Mouse (Mus musculus) hindbrain, embryonic 16.5 days (tissue): ENCODE results near the gene Spryd4. TPM values are rescaled to one million over a fixed set of nuclear protein-coding genes. Genes with fewer than 3 reads are reported as not detected.
"Not testable (repeated sequence)": the region's sequence is repeated elsewhere in the genome, so short reads cannot be mapped to it uniquely, and the experiment has no call there.

Source experiments
- ATAC-seq: fragments of 200-750 bp; cut with Nextera tagmentation; 2 replicates; pipeline ENCODE4 v1.8.0; 2017; ENCODE audit warnings: moderate TSS enrichment, moderate library complexity
- H3K27ac ChIP-seq: fragments of 300-500 bp; sonication (generic); 2 replicates; pipeline ENCODE4 v1.5.1; 2014; ENCODE audit warnings: low read depth, mild to moderate bottlenecking, control low read depth, low read length, moderate library complexity
- H3K27me3 ChIP-seq: fragments of 300-500 bp; sonication (generic); replicated peaks from 2 replicates; pipeline ENCODE4 v1.6.1; 2014; ENCODE audit warnings: low read length; ENCODE audit not compliant: control insufficient read depth, insufficient read depth
- H3K36me3 ChIP-seq: fragments of 300-500 bp; sonication (generic); 2 replicates; pipeline ENCODE4 v1.6.1; 2014; ENCODE audit warnings: mild to moderate bottlenecking, low read length, moderate library complexity, mixed read lengths; ENCODE audit not compliant: control insufficient read depth, insufficient read depth
- H3K4me1 ChIP-seq: fragments of 300-500 bp; sonication (generic); 2 replicates; pipeline ENCODE4 v1.6.1; 2014; ENCODE audit warnings: low read depth, low read length; ENCODE audit not compliant: control insufficient read depth, insufficient read depth
- H3K4me2 ChIP-seq: fragments of 300-500 bp; sonication (generic); 2 replicates; pipeline ENCODE4 v1.6.1; 2014; ENCODE audit warnings: mild to moderate bottlenecking, low read length, control low read depth, moderate library complexity
- H3K4me3 ChIP-seq: fragments of 300-500 bp; sonication (generic); 2 replicates; pipeline ENCODE4 v1.5.1; 2014; ENCODE audit warnings: mild to moderate bottlenecking, low read length, control low read depth, moderate library complexity
- H3K9ac ChIP-seq: fragments of 300-500 bp; sonication (generic); 2 replicates; pipeline ENCODE4 v1.6.1; 2014; ENCODE audit warnings: low read depth, mild to moderate bottlenecking, control low read depth, low read length, moderate library complexity
- H3K9me3 ChIP-seq: fragments of 300-500 bp; sonication (generic); 2 replicates; pipeline ENCODE4 v1.6.1; 2014; ENCODE audit warnings: mild to moderate bottlenecking, low read length, moderate library complexity; ENCODE audit not compliant: control insufficient read depth
- WGBS: fragments of 180-500 bp; shearing (Covaris S2); extraction: QIAGEN DNeasy Blood & Tissue Kit; methylation state at CpG from one replicate; pipeline ENCODE4 v1.1.7; 2014; 5-methylcytosine and 5-hydroxymethylcytosine counted together
- polyA plus RNA-seq: library from polyadenylated mRNA; unstranded; fragments of >200 nt; fragmentation: Nextera tagmentation; extraction: Ambion mirVana; gene quantifications from 2 replicates; pipeline ENCODE4 v1.2.1, GENCODE M21; 2015

Gene Spryd4
- 23.6 and 25.5 TPM in 2 replicates for polyA plus RNA-seq

- Histone ChIP-seq H3K4me3 (peak within 1 kb of the TSS; percentile 63), H3K9me3 (no peaks in the 10 kb centered on the region), H3K27ac (peak within 1 kb of the TSS; percentile 76), H3K36me3 (0 out of 2 replicates have a peak, but pooled peaks cover 1% of the 10 kb centered on the region), H3K27me3 (no peaks in the 10 kb centered on the region), H3K4me2 (peak within 1 kb of the TSS; percentile 97), H3K9ac (peak within 1 kb of the TSS; percentile 65), H3K4me1 (peaks cover 13% of the 10 kb centered on the region)
- WGBS = under 1% methylated on average over 30 of the region's 30 CpGs
- ATAC-seq = peak; percentile 92
Observed at GRCm38 (mm10) chr10:128211390-128212108, at the start of gene Spryd4. Spryd4 (minus strand) TSS chr10:128211807.

DNA sequence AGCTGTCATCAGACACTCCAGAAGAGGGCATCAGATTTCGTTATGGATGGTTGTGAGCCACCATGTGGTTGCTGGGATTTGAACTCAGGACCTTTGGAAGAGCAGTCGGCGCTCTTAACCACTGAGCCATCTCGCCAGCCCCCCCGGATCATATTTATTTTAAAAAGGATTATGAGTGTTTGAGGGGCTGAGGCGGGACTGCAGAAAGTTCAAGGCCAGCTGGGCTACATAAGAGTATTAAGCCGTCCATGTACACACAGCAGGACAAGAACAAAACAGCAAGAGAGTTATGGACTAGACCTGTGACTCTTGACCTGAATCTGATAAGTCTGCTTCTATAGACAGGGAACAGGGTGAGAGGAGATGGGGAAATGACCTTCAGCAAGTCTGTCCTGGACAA is 48.8 kb upstream of the Spryd4 start:
- H3K4me2 ChIP-seq, H3K9me3 ChIP-seq, H3K9ac ChIP-seq, H3K36me3 ChIP-seq, H3K4me3 ChIP-seq, H3K4me1 ChIP-seq, H3K27ac ChIP-seq, H3K27me3 ChIP-seq, ATAC-seq: not testable (repeated sequence)
- 85% methylated on average over 7 of the region's 7 CpGs for WGBS

GRCm38 (mm10) chr10:128259946-128260345 is 48.3 kb upstream of the Spryd4 start:
- no peak for ATAC-seq
- Histone ChIP-seq H3K9me3 (no peaks in the 10 kb centered on the region), H3K4me2 (no peak overlapping the region), H3K9ac (no peak overlapping the region), H3K36me3 (no peaks in the 10 kb centered on the region), H3K27ac (no peak overlapping the region), H3K4me3 (no peak overlapping the region), H3K27me3 (no peaks in the 10 kb centered on the region), H3K4me1 (no peaks in the 10 kb centered on the region)
- 86% methylated on average over 5 of the region's 5 CpGs for WGBS

DNA sequence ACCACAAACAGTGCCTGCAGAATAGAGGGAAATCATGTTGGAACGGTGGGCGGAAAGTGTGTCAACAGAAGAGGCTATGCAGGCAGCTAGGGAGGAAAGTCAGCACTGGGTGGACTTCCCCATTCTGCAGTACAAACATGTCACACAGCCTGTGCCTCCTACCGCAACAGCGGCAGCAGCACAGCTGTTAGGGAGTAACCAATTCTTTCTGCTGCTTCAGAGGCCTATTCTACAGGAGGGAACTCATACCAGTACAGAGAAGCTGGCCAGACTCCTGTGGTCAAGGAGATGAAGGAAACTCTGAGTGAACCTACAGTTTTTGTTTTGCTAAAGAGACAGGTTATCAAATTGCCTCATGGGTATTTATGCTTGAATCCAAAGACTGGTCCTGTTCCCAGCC is 47.3 kb upstream of the Spryd4 start:
- Histone ChIP-seq H3K9ac (no peak overlapping the region), H3K27me3 (no peaks in the 10 kb centered on the region), H3K9me3 (no peaks in the 10 kb centered on the region), H3K4me2 (no peak overlapping the region), H3K36me3 (no peaks in the 10 kb centered on the region), H3K4me1 (no peaks in the 10 kb centered on the region), H3K27ac (no peak overlapping the region), H3K4me3 (no peak overlapping the region)
- 78% methylated on average over 4 of the region's 4 CpGs for WGBS
- no peak for ATAC-seq

DNA sequence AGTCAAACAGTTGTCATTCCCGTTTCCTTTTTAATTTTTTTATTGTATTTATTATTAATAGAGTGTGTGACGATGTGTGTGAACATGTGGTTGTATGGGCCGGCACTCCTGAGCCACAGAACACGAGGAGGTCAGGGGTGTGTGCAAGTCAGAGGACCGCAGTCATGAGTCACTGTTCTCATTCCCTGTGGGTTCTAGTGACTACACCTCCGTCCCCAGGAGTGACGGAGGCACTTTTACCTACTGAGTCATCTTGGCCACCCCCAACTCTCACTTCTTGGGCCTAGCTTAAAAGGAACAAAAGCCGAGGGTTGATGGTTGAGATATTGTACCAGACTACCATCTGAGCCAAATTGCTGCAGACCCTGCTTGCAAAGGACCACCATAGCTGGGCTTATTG is 44.7 kb upstream of the Spryd4 start:
- Histone ChIP-seq H3K9ac (no peak overlapping the region), H3K36me3 (peaks cover 11% of the 10 kb centered on the region), H3K4me3 (no peak overlapping the region), H3K4me2 (no peak overlapping the region), H3K4me1 (no peaks in the 10 kb centered on the region), H3K27ac (no peak overlapping the region), H3K27me3 (no peaks in the 10 kb centered on the region), H3K9me3 (no peaks in the 10 kb centered on the region)
- WGBS = 92% methylated on average over 8 of the region's 8 CpGs
- ATAC-seq = no peak

DNA sequence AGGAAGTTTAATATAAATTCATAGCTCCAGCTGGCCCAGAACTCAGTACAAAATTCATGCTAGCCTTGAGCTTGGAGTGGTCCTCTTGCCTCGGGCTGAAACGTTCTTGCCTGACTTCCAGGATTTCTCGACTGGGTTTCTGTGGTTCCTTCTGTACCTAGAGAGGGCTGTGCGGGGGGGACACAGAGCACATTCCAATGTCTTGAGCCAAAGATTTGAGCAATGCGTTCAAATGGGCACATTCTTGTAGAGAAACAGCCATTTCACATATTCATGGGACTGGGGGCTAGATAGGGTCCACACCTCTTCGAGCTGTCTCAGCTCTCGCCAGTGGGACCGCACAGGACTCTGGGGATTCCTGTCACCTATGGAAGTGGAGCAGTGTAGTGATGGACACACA is 44.3 kb upstream of the Spryd4 start:
- Histone ChIP-seq H3K4me1 (no peaks in the 10 kb centered on the region), H3K9me3 (no peaks in the 10 kb centered on the region), H3K4me3 (no peak overlapping the region), H3K27ac (no peak overlapping the region), H3K36me3 (peaks cover 14% of the 10 kb centered on the region), H3K27me3 (no peaks in the 10 kb centered on the region), H3K9ac (no peak overlapping the region), H3K4me2 (no peak overlapping the region)
- 92% methylated on average over 8 of the region's 8 CpGs for WGBS
- ATAC-seq = no peak

GRCm38 (mm10) chr10:128253677-128254255 is 42.2 kb upstream of the Spryd4 start, which contains the start of gene Apon:
Apon (plus strand) TSS chr10:128254096.
- Histone ChIP-seq H3K4me2 (no peak within 1 kb of the TSS), H3K27me3 (no peaks in the 10 kb centered on the region), H3K4me1 (no peaks in the 10 kb centered on the region), H3K9ac (no peak within 1 kb of the TSS), H3K9me3 (no peaks in the 10 kb centered on the region), H3K36me3 (peaks cover 23% of the 10 kb centered on the region), H3K4me3 (no peak within 1 kb of the TSS), H3K27ac (no peak within 1 kb of the TSS)
- WGBS = 86% methylated on average over 4 of the region's 4 CpGs
- ATAC-seq = no peak

GRCm38 (mm10) chr10:128250565-128250964 is 39.0 kb upstream of the Spryd4 start:
- WGBS = 91% methylated on average over 13 of the region's 13 CpGs
- peaks cover 33% of the 10 kb centered on the region for H3K36me3 ChIP-seq
- H3K4me2 ChIP-seq = no peak overlapping the region

GRCm38 (mm10) chr10:128247020-128247732 is 35.6 kb upstream of the Spryd4 start:
- Histone ChIP-seq H3K36me3 (peaks cover 30% of the 10 kb centered on the region), H3K27ac (no peak overlapping the region), H3K9ac (no peak overlapping the region), H3K4me2 (no peak overlapping the region; the same call in 1 of the 2 replicates), H3K4me1 (no peaks in the 10 kb centered on the region), H3K9me3 (no peaks in the 10 kb centered on the region), H3K4me3 (no peak overlapping the region), H3K27me3 (no peaks in the 10 kb centered on the region)
- WGBS = 86% methylated on average over 17 of the region's 17 CpGs
- no peak for ATAC-seq

More at GRCm38 (mm10) chr10:128250565-128250964, 39.0 kb upstream of the Spryd4 start:
- H3K9me3 ChIP-seq = no peaks in the 10 kb centered on the region
- no peak overlapping the region for H3K27ac ChIP-seq
- H3K9ac ChIP-seq = no peak overlapping the region
- H3K4me3 ChIP-seq = no peak overlapping the region
- ATAC-seq = no peak
- H3K27me3 ChIP-seq = no peaks in the 10 kb centered on the region
- H3K4me1 ChIP-seq = no peaks in the 10 kb centered on the region
